Mouse (Mus musculus) thymus, postnatal 36 days (tissue): ENCODE data around the gene Klhl9.

Experiments
- DNase-seq, 2 experiments: peaks; one replicate each; pipeline ENCODE4 v3.0.0; 2022; ENCODE audit warnings: mixed read lengths in 2 of 2

The Klhl9 gene

GRCm38 (mm10) chr4:88714281-88714680, 8.0 kb downstream of the Klhl9 start:
- no peak for DNase-seq

- no peak for DNase-seq
Observed at GRCm38 (mm10) chr4:88707128-88707826, 15.0 kb downstream of the Klhl9 start.

GRCm38 (mm10) chr4:88705924-88706323, 16.3 kb downstream of the Klhl9 start:
- no peak for DNase-seq

GRCm38 (mm10) chr4:88699301-88699700, 23.0 kb downstream of the Klhl9 start:
- no peak for DNase-seq

- DNase-seq = no peak
Observed at GRCm38 (mm10) chr4:88698781-88699180, 23.5 kb downstream of the Klhl9 start.

GRCm38 (mm10) chr4:88697753-88698152, 24.5 kb downstream of the Klhl9 start:
- DNase-seq = no peak

GRCm38 (mm10) chr4:88697108-88697507, 25.2 kb downstream of the Klhl9 start:
- no peak for DNase-seq

GRCm38 (mm10) chr4:88696237-88696884, 25.9 kb downstream of the Klhl9 start:
- DNase-seq = peak; percentile 63 to 68

GRCm38 (mm10) chr4:88693392-88693791, 28.9 kb downstream of the Klhl9 start:
- no peak for DNase-seq

- no peak for DNase-seq
Observed at GRCm38 (mm10) chr4:88692537-88692936, 29.7 kb downstream of the Klhl9 start.

GRCm38 (mm10) chr4:88691259-88691658, 31.0 kb downstream of the Klhl9 start, which contains the start of gene Ifnab:
Gene Ifnab (minus strand): TSS chr4:88691359.
- DNase-seq = no peak

- DNase-seq = no peak
Observed at GRCm38 (mm10) chr4:88683812-88684211, 38.5 kb downstream of the Klhl9 start, which contains the start of gene Ifna2. Gene Ifna2 (minus strand): TSS chr4:88683912.

- no peak for DNase-seq
Observed at GRCm38 (mm10) chr4:88681353-88681752, 40.9 kb downstream of the Klhl9 start.

- DNase-seq = peak in 1 of 2 experiments; percentile 29
Observed at GRCm38 (mm10) chr4:88680362-88680761, 41.9 kb downstream of the Klhl9 start.

- no peak for DNase-seq
Observed at GRCm38 (mm10) chr4:88676824-88677223, 45.4 kb downstream of the Klhl9 start, which contains the start of gene Ifna16. Gene Ifna16 (minus strand): TSS chr4:88676924.
